Comparison of ENCODE assay signal across 8 mouse cellular contexts in genomic region chr3:94765456-94765855, GRCm38 (mm10). TPM values are rescaled to one million over a fixed set of nuclear protein-coding genes. Genes with fewer than 3 reads are reported as not detected.
A peak's percentile ranks its signal among the peaks of the same experiment; 100 is the strongest.
DNase-seq lines count a peak whose midpoint lies in the region; ATAC-seq and TF ChIP-seq lines count a peak whose summit lies in the region.
"Not testable (repeated sequence)": the region's sequence is repeated elsewhere in the genome, so short reads cannot be mapped to it uniquely, and the experiment has no call there.
"Had no signal": no experiment of that assay in that cellular context is flagged by ENCODE, and none has a peak within 500 bp of the region (broad histone marks: within the 10 kb centered on the region; RNA-seq: fewer than 3 reads in every experiment).

No protein-coding gene starts in this region.

- H3K27ac ChIP-seq in MEL (ENCODE audit: control insufficient read depth, low read depth, low read length); kidney, embryonic 14.5 days (ENCODE audit: low read depth, low read length); liver, embryonic 15.5 days (replicated peaks): not testable (repeated sequence)
- H3K27ac ChIP-seq in liver, embryonic 12.5 days, result peak overlapping the region; percentile 65; the same call in 1 of the 2 replicates

- H3K79me2 ChIP-seq in MEL (ENCODE audit: control insufficient read depth, insufficient read depth, low read length, poor library complexity), result not testable (repeated sequence)

- not testable (repeated sequence) for H3K27me3 ChIP-seq in MEL (ENCODE audit: control insufficient read depth in 1 of 2, insufficient read depth in 2 of 2, low read length in 2 of 2); kidney, embryonic 14.5 days (ENCODE audit: control insufficient read depth, insufficient read depth, low read length); liver, embryonic 15.5 days
- H3K27me3 ChIP-seq in liver, embryonic 12.5 days (replicated peaks), result peaks cover 16% of the 10 kb centered on the region; the same call in 1 of the 2 replicates

- H3K4me2 ChIP-seq in kidney, embryonic 14.5 days (replicated peaks; ENCODE audit: low read depth, low read length), result not testable (repeated sequence)
- H3K4me2 ChIP-seq in liver, embryonic 12.5 days, result peak overlapping the region; percentile 56
- H3K4me2 ChIP-seq in liver, embryonic 15.5 days, result peak overlapping the region; percentile 53

- not testable (repeated sequence) for H3K4me3 ChIP-seq in MEL (ENCODE audit: control insufficient read depth in 1 of 2, insufficient read depth in 1 of 2, low read depth in 2 of 2, low read length in 2 of 2); kidney, embryonic 14.5 days (ENCODE audit: low read length); liver, embryonic 15.5 days (replicated peaks)
- peak overlapping the region; percentile 14 for H3K4me3 ChIP-seq in liver, embryonic 12.5 days

- H3K36me3 ChIP-seq in MEL (ENCODE audit: control insufficient read depth in 1 of 2, insufficient read depth in 2 of 2, low read length in 2 of 2); kidney, embryonic 14.5 days (ENCODE audit: control insufficient read depth, insufficient read depth, low read length); liver, embryonic 12.5 days; liver, embryonic 15.5 days (replicated peaks): not testable (repeated sequence)

- H3K9ac ChIP-seq in MEL (ENCODE audit: control insufficient read depth, low read depth, low read length, poor library complexity, severe bottlenecking); kidney, embryonic 14.5 days (ENCODE audit: low read depth, low read length); liver, embryonic 15.5 days: not testable (repeated sequence)
- H3K9ac ChIP-seq in liver, embryonic 12.5 days, result peak overlapping the region; percentile 28; the same call in 1 of the 2 replicates

- peak; percentile 72 for ATAC-seq in erythroid progenitor cell, adult 5-6 weeks (replicated peaks; ENCODE audit: low FRiP score, poor library complexity, severe bottlenecking)
- ATAC-seq in kidney, embryonic 14.5 days (ENCODE audit: low FRiP score, low TSS enrichment), result peak; percentile 39; the same call in 1 of the 2 replicates
- ATAC-seq in liver, embryonic 12.5 days, result peak; percentile 90
- ATAC-seq in liver, embryonic 15.5 days (ENCODE audit: insufficient read depth), result peak; percentile 89
- ATAC-seq in megakaryocyte progenitor cell, adult 5-6 weeks (replicated peaks; ENCODE audit: poor library complexity), result peak; percentile 70

- WGBS in kidney, embryonic 14.5 days, result 58% methylated on average over 8 of the region's 8 CpGs
- 35% methylated on average over 8 of the region's 8 CpGs for WGBS in liver, embryonic 12.5 days (ENCODE audit: insufficient replicate concordance)
- 31% methylated on average over 8 of the region's 8 CpGs for WGBS in liver, embryonic 15.5 days (ENCODE audit: insufficient replicate concordance)

- not testable (repeated sequence) for H3K4me1 ChIP-seq in MEL (ENCODE audit: control insufficient read depth in 1 of 2, insufficient read depth in 2 of 2, low read length in 2 of 2); kidney, embryonic 14.5 days (ENCODE audit: control insufficient read depth, insufficient read depth, low read length)
- H3K4me1 ChIP-seq in liver, embryonic 12.5 days, result peaks cover 12% of the 10 kb centered on the region
- peaks cover 11% of the 10 kb centered on the region for H3K4me1 ChIP-seq in liver, embryonic 15.5 days (replicated peaks)

- TF ChIP-seq RAD21 in MEL (IDR thresholded peaks at IDR 0.05; ENCODE audit: low read depth, low read length), result not testable (repeated sequence)

- not testable (repeated sequence) for TF ChIP-seq POLR2A in MEL (IDR thresholded peaks at IDR 0.05; ENCODE audit: control insufficient read depth in 1 of 2, insufficient read depth in 1 of 2, low read depth in 1 of 2, low read length in 2 of 2, poor library complexity in 1 of 2)

- TF ChIP-seq CTCF in MEL (IDR thresholded peaks at IDR 0.05 in 2 of 3, conservative IDR thresholded peaks at IDR 0.05 in 1 of 3; ENCODE audit: control insufficient read depth in 1 of 3, insufficient read depth in 1 of 3, low read depth in 2 of 3, low read length in 3 of 3, poor library complexity in 1 of 3, severe bottlenecking in 1 of 3), result not testable (repeated sequence)

- not testable (repeated sequence) for H3K9me3 ChIP-seq in MEL (replicated peaks; ENCODE audit: insufficient read depth, low read length); kidney, embryonic 14.5 days (ENCODE audit: control insufficient read depth, low read length); liver, embryonic 12.5 days (replicated peaks); liver, embryonic 15.5 days (replicated peaks)

- TF ChIP-seq EP300 in MEL (IDR thresholded peaks at IDR 0.05; ENCODE audit: low read depth in 1 of 2, low read length in 2 of 2), result peak in 1 of 2 experiments; percentile 31; a peak in 2 of 4 replicates

- DNase-seq in MEL (ENCODE audit: low read depth, low spot score), result peak; percentile 44

TF ChIP-seq in MEL, 35 proteins besides CTCF, POLR2A, EP300 and RAD21:
- TF ChIP-seq SIN3A (IDR thresholded peaks at IDR 0.05; ENCODE audit: low read length) (0 out of 2 replicates have a peak, but pooled peaks have one; percentile 32), BHLHE40 (IDR thresholded peaks at IDR 0.05; ENCODE audit: borderline replicate concordance, low read depth, low read length) (0 out of 2 replicates have a peak, but pooled peaks have one; percentile 9), TAL1 (IDR thresholded peaks at IDR 0.05; ENCODE audit: low read length) (peak; percentile 61; the same call in 1 of the 2 replicates), TCF12 (IDR thresholded peaks at IDR 0.05; ENCODE audit: low read depth, low read length) (peak; percentile 38; the same call in 1 of the 2 replicates), ETS1 (IDR thresholded peaks at IDR 0.05; ENCODE audit: low read depth, low read length) (0 out of 2 replicates have a peak, but pooled peaks have one; percentile 9)

RNA-seq across cellular contexts. Expression of gene Cgn, which starts 20.8 kb away (rescaled TPM):
- 0.04 and 0.07 TPM in 2 replicates for total RNA-seq in MEL (2012; rRNA removed)
- under 1 TPM in 1 of 2 experiments, not detected in 1; 0.86 TPM for polyA plus RNA-seq in MEL (2012; ENCODE audit: insufficient read depth in 1 of 2, insufficient read length in 2 of 2, low read depth in 1 of 2, low replicate concordance in 2 of 2, missing spikeins in 1 of 2)
- total RNA-seq in erythroid progenitor cell, adult 5-6 weeks (2015; ENCODE audit: low replicate concordance), result not detected in 2 replicates
- not detected in 2 replicates for total RNA-seq in erythroid progenitor cell, adult 5-6 weeks (2017; ENCODE audit: low replicate concordance)
- 7.4 and 14.2 TPM in 2 replicates for polyA plus RNA-seq in kidney, embryonic 14.5 days (2014; fragmentation: Nextera tagmentation; extraction: Ambion mirVana)
- 8.7 and 9.2 TPM in 2 replicates for polyA plus RNA-seq in liver, embryonic 12.5 days (2016; fragmentation: Nextera tagmentation; extraction: Ambion mirVana)
- polyA plus RNA-seq in liver, embryonic 15.5 days (2015; fragmentation: Nextera tagmentation; extraction: Ambion mirVana), result 11.2 and 14.1 TPM in 2 replicates
- total RNA-seq in megakaryocyte progenitor cell, adult 5-6 weeks (2015), result not detected in 2 replicates
- not detected in 2 replicates for total RNA-seq in megakaryocyte progenitor cell, adult 5-6 weeks (2017)
- total RNA-seq: gastrocnemius, postnatal 25 days; hematopoietic stem cell, adult 5-6 weeks had no signal

Comparison
In these comparisons a context has a peak if more than half of its experiments do, and no peak if none do; other contexts are left out.
1. ATAC-seq: peak in every context shown above with its lines; median percentile 90 in liver, embryonic 12.5 days; 89 in liver, embryonic 15.5 days; 72 in erythroid progenitor cell, adult 5-6 weeks; 70 in megakaryocyte progenitor cell, adult 5-6 weeks; 39 in kidney, embryonic 14.5 days.